Mouse (Mus musculus) thymus, adult 2 months (tissue): ENCODE measurements around the gene Zfp276.

Experiments
- CTCF ChIP-seq: fragments of 200-500 bp; IDR thresholded peaks from 2 replicates; pipeline ENCODE4 v1.5.1; 2012; ENCODE audit warnings: mild to moderate bottlenecking, control low read depth, low read length, moderate library complexity, borderline replicate concordance; ENCODE audit not compliant: control insufficient read depth, poor library complexity, insufficient read depth; ENCODE audit errors: extremely low read depth
- POLR2A ChIP-seq: fragments of 200-500 bp; IDR thresholded peaks from 2 replicates; pipeline ENCODE4 v1.6.1; 2012; ENCODE audit warnings: mild to moderate bottlenecking, low read length, control low read depth, moderate library complexity; ENCODE audit not compliant: control insufficient read depth, poor library complexity, insufficient read depth; ENCODE audit errors: extremely low read depth

- TF ChIP-seq CTCF: no peak
- no peak for TF ChIP-seq POLR2A
These were observed 5.4 kb upstream of the Zfp276 start for GRCm38 (mm10) chr8:123248596-123248995.
